In genomic region chr2:118949699-118950098, GRCm38 (mm10) we compare ENCODE assay signal across 23 mouse cellular contexts. TPM values are rescaled to one million over a fixed set of nuclear protein-coding genes. Genes with fewer than 3 reads are reported as not detected.
DNase-seq lines count a peak whose midpoint lies in the region; ATAC-seq and TF ChIP-seq lines count a peak whose summit lies in the region.
"Had no signal": no experiment of that assay in that cellular context is flagged by ENCODE, and none has a peak within 500 bp of the region (broad histone marks: within the 10 kb centered on the region; RNA-seq: fewer than 3 reads in every experiment).

No protein-coding gene starts in this region.

- WGBS in liver, embryonic 14.5 days (ENCODE audit: insufficient replicate concordance) = 9% methylated on average over 3 of the region's 3 CpGs

- no peak for TF ChIP-seq RAD21 in MEL (IDR thresholded peaks at IDR 0.05; ENCODE audit: low read depth, low read length)

- no peak overlapping the region for H3K4me3 ChIP-seq in MEL (ENCODE audit: control insufficient read depth in 1 of 2, insufficient read depth in 1 of 2, low read depth in 2 of 2, low read length in 2 of 2)
- no peak overlapping the region for H3K4me3 ChIP-seq in liver, embryonic 14.5 days (ENCODE audit: insufficient read depth in 1 of 2, low read depth in 2 of 2, low read length in 2 of 2)
- H3K4me3 ChIP-seq: embryonic facial prominence, embryonic 12.5 days; embryonic facial prominence, embryonic 15.5 days; heart, adult 2 months; hindbrain, embryonic 10.5 days; hindbrain, embryonic 13.5 days had no signal

- no peaks in the 10 kb centered on the region for H3K79me2 ChIP-seq in MEL (ENCODE audit: control insufficient read depth, insufficient read depth, low read length, poor library complexity)

- H3K4me1 ChIP-seq in MEL (ENCODE audit: control insufficient read depth in 1 of 2, insufficient read depth in 2 of 2, low read length in 2 of 2) = peaks cover 0 to 15% of the 10 kb centered on the region in 2 experiments; a peak in 2 of 4 replicates
- peaks cover 2 to 12% of the 10 kb centered on the region in 2 experiments for H3K4me1 ChIP-seq in liver, embryonic 14.5 days (replicated peaks; ENCODE audit: control insufficient read depth in 2 of 2, insufficient read depth in 2 of 2, low read length in 1 of 2)
- H3K4me1 ChIP-seq: hindbrain, embryonic 10.5 days; hindbrain, embryonic 13.5 days had no signal

- TF ChIP-seq EP300 in MEL (IDR thresholded peaks at IDR 0.05; ENCODE audit: low read depth in 1 of 2, low read length in 2 of 2) = peak; percentile 83 to 86
- TF ChIP-seq EP300 in liver, embryonic 14.5 days (IDR thresholded peaks at IDR 0.05; ENCODE audit: low read depth) = peak; percentile 58

- peak; percentile 60; the same call in 1 of the 2 replicates for ATAC-seq in liver, embryonic 14.5 days (ENCODE audit: insufficient read depth)
- ATAC-seq in megakaryocyte progenitor cell, adult 5-6 weeks (replicated peaks; ENCODE audit: poor library complexity) = peak; percentile 37; the same call in 1 of the 2 replicates
- ATAC-seq: CD4-positive, CD25-positive, alpha-beta regulatory T cell, adult 4 months; forebrain, embryonic 14.5 days; hindbrain, embryonic 16.5 days; Patski had no signal

- TF ChIP-seq CTCF in MEL (IDR thresholded peaks at IDR 0.05 in 2 of 3, conservative IDR thresholded peaks at IDR 0.05 in 1 of 3; ENCODE audit: control insufficient read depth in 1 of 3, insufficient read depth in 1 of 3, low read depth in 2 of 3, low read length in 3 of 3, poor library complexity in 1 of 3, severe bottlenecking in 1 of 3) = no peak
- no peak for TF ChIP-seq CTCF in liver, embryonic 14.5 days (IDR thresholded peaks at IDR 0.05; ENCODE audit: low read depth)

- H3K36me3 ChIP-seq in MEL (ENCODE audit: control insufficient read depth in 1 of 2, insufficient read depth in 2 of 2, low read length in 2 of 2) = peaks cover 0 to 13% of the 10 kb centered on the region in 2 experiments; a peak in 2 of 4 replicates
- H3K36me3 ChIP-seq in liver, embryonic 14.5 days (replicated peaks; ENCODE audit: control insufficient read depth, insufficient read depth, low read depth) = no peaks in the 10 kb centered on the region
- H3K36me3 ChIP-seq: embryonic facial prominence, embryonic 12.5 days; embryonic facial prominence, embryonic 15.5 days; hindbrain, embryonic 10.5 days; hindbrain, embryonic 13.5 days had no signal

- H3K27me3 ChIP-seq in MEL (ENCODE audit: control insufficient read depth in 1 of 2, insufficient read depth in 2 of 2, low read length in 2 of 2) = no peaks in the 10 kb centered on the region
- no peaks in the 10 kb centered on the region; the same call in 1 of the 2 replicates for H3K27me3 ChIP-seq in liver, embryonic 14.5 days (ENCODE audit: control insufficient read depth, insufficient read depth, low read length)
- H3K27me3 ChIP-seq: embryonic facial prominence, embryonic 12.5 days; embryonic facial prominence, embryonic 15.5 days; hindbrain, embryonic 13.5 days; Patski had no signal

- no peak for TF ChIP-seq POLR2A in MEL (IDR thresholded peaks at IDR 0.05; ENCODE audit: control insufficient read depth in 1 of 2, insufficient read depth in 1 of 2, low read depth in 1 of 2, low read length in 2 of 2, poor library complexity in 1 of 2)

- H3K27ac ChIP-seq in MEL (ENCODE audit: control insufficient read depth, low read depth, low read length) = peak overlapping the region; percentile 31; the same call in 1 of the 2 replicates
- H3K27ac ChIP-seq in liver, embryonic 14.5 days = no peak overlapping the region
- H3K27ac ChIP-seq: embryonic facial prominence, embryonic 12.5 days; embryonic facial prominence, embryonic 15.5 days; heart, adult 2 months; hindbrain, embryonic 10.5 days; hindbrain, embryonic 13.5 days had no signal

- no peak overlapping the region for H3K9ac ChIP-seq in MEL (ENCODE audit: control insufficient read depth, low read depth, low read length, poor library complexity, severe bottlenecking)
- H3K9ac ChIP-seq in liver, embryonic 14.5 days (replicated peaks) = no peak overlapping the region
- H3K9ac ChIP-seq: embryonic facial prominence, embryonic 12.5 days; embryonic facial prominence, embryonic 15.5 days; hindbrain, embryonic 13.5 days had no signal

- peak overlapping the region; percentile 4 for H3K4me2 ChIP-seq in liver, embryonic 14.5 days (ENCODE audit: low read depth)
- H3K4me2 ChIP-seq: embryonic facial prominence, embryonic 12.5 days; embryonic facial prominence, embryonic 15.5 days; heart, embryonic 11.5 days; hindbrain, embryonic 13.5 days had no signal

- DNase-seq in MEL (ENCODE audit: low read depth, low spot score) (peak; percentile 72), MEL-GATA-1-ER (ENCODE audit: extremely low read depth, low read depth) (peak; percentile 56)
- no peak for DNase-seq in liver, embryonic 14.5 days (ENCODE audit: low read depth in 3 of 3, low spot score in 3 of 3)
- DNase-seq in layer of hippocampus, adult 18-20 months (ENCODE audit: low spot score in 2 of 2) = no peak
- no peak for DNase-seq in heart, adult 8-10 months (ENCODE audit: low spot score)
- DNase-seq: adrenal gland, postnatal 10 days; adrenal gland, postnatal 36 days; cerebellum, adult 11 months; cerebellum, adult 2 months; cerebellum, adult 9-11 months; cerebellum, postnatal 25 days; gastrocnemius, postnatal 25 days; heart, adult 2 months had no signal

- H3K9me3 ChIP-seq in MEL (replicated peaks; ENCODE audit: insufficient read depth, low read length) = no peaks in the 10 kb centered on the region
- no peaks in the 10 kb centered on the region for H3K9me3 ChIP-seq in liver, embryonic 14.5 days (ENCODE audit: control insufficient read depth, low read length)
- H3K9me3 ChIP-seq: embryonic facial prominence, embryonic 12.5 days; embryonic facial prominence, embryonic 15.5 days; hindbrain, embryonic 10.5 days; hindbrain, embryonic 13.5 days had no signal

TF ChIP-seq in MEL, 35 proteins besides CTCF, POLR2A, EP300 and RAD21:
- no peak for TF ChIP-seq MYC (IDR thresholded peaks at IDR 0.05; ENCODE audit: low read depth, low read length)
- no peak for TF ChIP-seq NRF1 (IDR thresholded peaks at IDR 0.05; ENCODE audit: insufficient read depth, low read depth, low read length, poor library complexity, severe bottlenecking)
- TF ChIP-seq RCOR1 (IDR thresholded peaks at IDR 0.05; ENCODE audit: low read depth, low read length) = peak; percentile 47; the same call in 1 of the 2 replicates
- no peak for TF ChIP-seq USF1 (IDR thresholded peaks at IDR 0.05; ENCODE audit: low read depth, low read length)
- TF ChIP-seq TCF12 (IDR thresholded peaks at IDR 0.05; ENCODE audit: low read depth, low read length) = peak; percentile 52
- peak; percentile 6; the same call in 1 of the 2 replicates for TF ChIP-seq TAL1 (IDR thresholded peaks at IDR 0.05; ENCODE audit: low read length)
- 0 out of 2 replicates have a peak, but pooled peaks have one; percentile 33 for TF ChIP-seq MXI1 (IDR thresholded peaks at IDR 0.05; ENCODE audit: low read depth, low read length)
- TF ChIP-seq TBP (IDR thresholded peaks at IDR 0.05; ENCODE audit: low read depth, low read length) = 0 out of 2 replicates have a peak, but pooled peaks have one; percentile 36
- TF ChIP-seq NELFE (IDR thresholded peaks at IDR 0.05; ENCODE audit: low read depth, low read length) = no peak
- peak; percentile 74 for TF ChIP-seq GATA1 (IDR thresholded peaks at IDR 0.05; ENCODE audit: low read depth, low read length)
- peak; percentile 47; the same call in 1 of the 2 replicates for TF ChIP-seq MYB (IDR thresholded peaks at IDR 0.05; ENCODE audit: low read depth, low read length)
- TF ChIP-seq BHLHE40 (IDR thresholded peaks at IDR 0.05; ENCODE audit: borderline replicate concordance, low read depth, low read length) = no peak

RNA-seq across cellular contexts. Expression of gene Chst14, which starts 23.4 kb away (rescaled TPM):
- 2.1 and 2.2 TPM in 2 replicates for total RNA-seq in MEL (2012; rRNA removed)
- polyA plus RNA-seq in MEL (2012; ENCODE audit: insufficient read depth in 1 of 2, insufficient read length in 2 of 2, low read depth in 1 of 2, low replicate concordance in 2 of 2, missing spikeins in 1 of 2) = 1 to 10 TPM in 1 of 2 experiments, not detected in 1; 5.0 TPM
- 3.6 and 3.7 TPM in 2 replicates for polyA plus RNA-seq in liver, embryonic 14.5 days (2012; rRNA removed)
- 4.2 and 4.3 TPM in 2 replicates for polyA plus RNA-seq in liver, embryonic 14.5 days (2014; fragmentation: Nextera tagmentation; extraction: Ambion mirVana)
- 4.6 and 5.7 TPM in 2 replicates for total RNA-seq in megakaryocyte progenitor cell, adult 5-6 weeks (2015)
- 1.5 and 4.7 TPM in 2 replicates for total RNA-seq in megakaryocyte progenitor cell, adult 5-6 weeks (2017)
- total RNA-seq in layer of hippocampus, adult 18-20 months (2021) = 1 to 10 TPM; 3.2 to 3.3 TPM
- total RNA-seq in heart, adult 8-10 months (2022) = 1 to 10 TPM; 5.7 to 9.2 (median 8.4) TPM

RNA-seq across cellular contexts. Expression of gene Bahd1, which starts 49.5 kb away (rescaled TPM):
- total RNA-seq in MEL (2012; rRNA removed) = 8.0 and 9.5 TPM in 2 replicates
- polyA plus RNA-seq in MEL (2012; ENCODE audit: insufficient read depth in 1 of 2, insufficient read length in 2 of 2, low read depth in 1 of 2, low replicate concordance in 2 of 2, missing spikeins in 1 of 2) = 10 to 100 TPM in 1 of 2 experiments, not detected in 1; 24.7 TPM
- polyA plus RNA-seq in liver, embryonic 14.5 days (2012; rRNA removed) = 4.9 and 5.2 TPM in 2 replicates
- polyA plus RNA-seq in liver, embryonic 14.5 days (2014; fragmentation: Nextera tagmentation; extraction: Ambion mirVana) = 0.83 and 1.0 TPM in 2 replicates
- 6.0 and 6.5 TPM in 2 replicates for total RNA-seq in megakaryocyte progenitor cell, adult 5-6 weeks (2015)
- total RNA-seq in megakaryocyte progenitor cell, adult 5-6 weeks (2017) = 4.9 and 7.1 TPM in 2 replicates
- total RNA-seq in layer of hippocampus, adult 18-20 months (2021) = 10 to 100 TPM; 65.2 to 68.1 TPM
- 10 to 100 TPM; 14.0 to 21.2 (median 15.9) TPM for total RNA-seq in heart, adult 8-10 months (2022)

Comparison
In these comparisons a context has a peak if more than half of its experiments do, and no peak if none do; other contexts are left out.
1. DNase-seq: peak in MEL (single experiment) and MEL-GATA-1-ER (single experiment); none in liver, embryonic 14.5 days (0 of 3), layer of hippocampus, adult 18-20 months (0 of 2) and heart, adult 8-10 months (single experiment).